Mouse (Mus musculus) embryonic fibroblast, embryonic 13.5 days (primary cell): Measurements from ENCODE around the gene Psme4. TPM values are rescaled to one million over a fixed set of nuclear protein-coding genes. Genes with fewer than 3 reads are reported as not detected.

Experiments
- H3K27ac ChIP-seq: 2 replicates; pipeline ENCODE4 v1.5.1; 2012; ENCODE audit warnings: low read length, control low read depth, inconsistent platforms; ENCODE audit not compliant: insufficient read depth
- H3K4me1 ChIP-seq: 2 replicates; pipeline ENCODE4 v1.6.1; 2011; ENCODE audit warnings: low read length; ENCODE audit not compliant: control insufficient read depth, insufficient read depth
- H3K4me3 ChIP-seq: 2 replicates; pipeline ENCODE4 v1.5.1; 2011; ENCODE audit warnings: mild to moderate bottlenecking, control low read depth, low read length; ENCODE audit not compliant: insufficient read depth
- CTCF ChIP-seq: IDR thresholded peaks from 2 replicates; pipeline ENCODE4 v1.5.1; 2011; ENCODE audit warnings: mild to moderate bottlenecking, control low read depth, low read length, moderate library complexity, borderline replicate concordance; ENCODE audit not compliant: insufficient read depth
- POLR2A ChIP-seq: IDR thresholded peaks from 2 replicates; pipeline ENCODE4 v1.6.1; 2011; ENCODE audit warnings: low read depth, mild to moderate bottlenecking, control low read depth, low read length, moderate library complexity
- polyA plus RNA-seq: library from polyadenylated mRNA; stranded (reverse); fragments of >200 nt; gene quantifications from 2 replicates; pipeline ENCODE4 v1.2.4, GENCODE M21; 2011; ENCODE audit warnings: low read depth; ENCODE audit not compliant: missing spikeins, insufficient read length

Gene Psme4
- polyA plus RNA-seq, 1 experiment, result 82.3 TPM

GRCm38 (mm10) chr11:30928079-30928478, 156.6 kb downstream of the Psme4 start:
- Histone ChIP-seq H3K4me3 (no peak overlapping the region), H3K27ac (no peak overlapping the region), H3K4me1 (no peaks in the 10 kb centered on the region)
- TF ChIP-seq CTCF (no peak), POLR2A (no peak)

DNA sequence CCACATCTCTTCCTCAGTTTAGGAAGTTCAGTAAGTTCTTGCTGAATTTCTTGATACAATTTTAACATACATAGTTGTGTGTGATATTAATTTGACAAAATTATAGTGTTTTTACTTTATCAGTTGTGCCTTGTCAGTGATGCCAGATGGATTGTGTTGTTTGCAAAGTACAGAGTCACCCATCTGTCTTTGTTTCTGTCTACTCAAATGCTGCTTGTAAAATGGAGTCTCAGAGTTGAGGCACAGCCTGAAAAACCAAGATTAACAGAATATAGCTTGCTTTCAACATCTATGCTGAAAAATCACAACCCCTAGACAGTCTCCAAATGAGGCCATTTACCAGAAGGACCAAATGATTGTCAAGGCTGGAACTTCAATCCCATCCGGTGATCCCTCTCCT, 157.0 kb downstream of the Psme4 start:
- TF ChIP-seq POLR2A, result no peak
- no peak for TF ChIP-seq CTCF
- H3K27ac ChIP-seq, result no peak overlapping the region

More for the DNA sequence above, 157.0 kb downstream of the Psme4 start:
- Histone ChIP-seq H3K4me1 (no peaks in the 10 kb centered on the region), H3K4me3 (no peak overlapping the region)

Other genes with a start within 250 kb of the Psme4 start
- gene Acyp2, start 122.1 kb upstream of the Psme4 start, polyA plus RNA-seq, result 7.4 and 7.7 TPM in 2 replicates
- gene Gpr75, start 113.6 kb downstream of the Psme4 start, polyA plus RNA-seq, result 0.40 and 0.45 TPM in 2 replicates
- 15.4 and 16.3 TPM in 2 replicates for gene Asb3, start 113.7 kb downstream of the Psme4 start, polyA plus RNA-seq
- 103 and 108 TPM in 2 replicates for gene Erlec1, start 182.6 kb downstream of the Psme4 start, polyA plus RNA-seq
- 12.3 and 14.7 TPM in 2 replicates for gene Chac2, start 214.6 kb downstream of the Psme4 start, polyA plus RNA-seq